Mouse (Mus musculus) ES-E14 (cell line): Measurements from ENCODE around the gene Bnc2. TPM values are rescaled to one million over a fixed set of nuclear protein-coding genes. Genes with fewer than 3 reads are reported as not detected.
A peak's percentile ranks its signal among the peaks of the same experiment; 100 is the strongest.

Experiments used
- DNase-seq: peaks from one replicate; pipeline ENCODE4 v3.0.0-alpha.2; 2013; ENCODE audit warnings: low read depth, low spot score
- H3K27ac ChIP-seq: 2 replicates; pipeline ENCODE4 v1.5.1; 2012; ENCODE audit warnings: low read depth, mild to moderate bottlenecking, low read length, moderate library complexity, mixed read lengths; ENCODE audit not compliant: poor library complexity, insufficient read depth, severe bottlenecking
- H3K36me3 ChIP-seq: 2 replicates; pipeline ENCODE4 v1.6.1; 2012; ENCODE audit warnings: mild to moderate bottlenecking, low read length, moderate library complexity, mixed read lengths; ENCODE audit not compliant: control insufficient read depth, poor library complexity, insufficient read depth, severe bottlenecking
- H3K4me1 ChIP-seq, 2 experiments: fragments of 150-350 bp in 1 of 2; sonication (generic) in 1 of 2; 2 replicates each; pipeline ENCODE4 v1.6.1; 2012; ENCODE audit warnings: low read length in 2 of 2, mild to moderate bottlenecking in 1 of 2, mixed read lengths in 1 of 2; ENCODE audit not compliant: control insufficient read depth in 2 of 2, insufficient read depth in 2 of 2, poor library complexity in 1 of 2
- H3K4me3 ChIP-seq, 2 experiments: fragments of 150-350 bp in 1 of 2; sonication (generic) in 1 of 2; 2 replicates each; pipeline ENCODE4 v1.5.1; 2012; ENCODE audit warnings: low read length in 2 of 2, low read depth in 1 of 2, mild to moderate bottlenecking in 1 of 2, mixed read lengths in 1 of 2; ENCODE audit not compliant: insufficient read depth in 1 of 2, poor library complexity in 1 of 2, severe bottlenecking in 1 of 2
- H3K9ac ChIP-seq: 2 replicates; pipeline ENCODE4 v1.6.1; 2012; ENCODE audit warnings: low read depth, mild to moderate bottlenecking, low read length, mixed read lengths; ENCODE audit not compliant: poor library complexity, insufficient read depth, severe bottlenecking
- H3K9me3 ChIP-seq: fragments of 150-350 bp; sonication (generic); 2 replicates; pipeline ENCODE4 v1.6.1; 2012; ENCODE audit warnings: low read depth, mild to moderate bottlenecking, low read length; ENCODE audit not compliant: control insufficient read depth, insufficient read depth
- CHD2 ChIP-seq: IDR thresholded peaks from 2 replicates; pipeline ENCODE4 v1.6.1; 2014; ENCODE audit warnings: mild to moderate bottlenecking, low read depth, low read length, inconsistent platforms
- HCFC1 ChIP-seq: IDR thresholded peaks from 2 replicates; pipeline ENCODE4 v1.6.1; 2012; ENCODE audit warnings: low read length, inconsistent platforms, borderline replicate concordance; ENCODE audit not compliant: insufficient read depth
- MAFK ChIP-seq: IDR thresholded peaks from 2 replicates; pipeline ENCODE4 v1.6.1; 2014; ENCODE audit warnings: mild to moderate bottlenecking, low read depth, low read length, inconsistent platforms; ENCODE audit not compliant: insufficient read depth
- ZC3H11A ChIP-seq: IDR thresholded peaks from 2 replicates; pipeline ENCODE4 v1.6.1; 2012; ENCODE audit warnings: low read depth, mild to moderate bottlenecking, inconsistent platforms, low read length, borderline replicate concordance
- ZNF384 ChIP-seq: IDR thresholded peaks from 2 replicates; pipeline ENCODE4 v1.6.1; 2012; ENCODE audit warnings: low read depth, low read length, inconsistent platforms
- in situ Hi-C, 2 experiments: fragments of 600-800 bp; cut with MboI; formaldehyde crosslinking; loops; one replicate each; pipeline ENCODE4 v1.15.1; 2025; ENCODE audit warnings: low sequenced_read_pairs in 2 of 2, inconsistent platforms in 1 of 2; ENCODE audit not compliant: unreplicated experiment in 2 of 2
- total RNA-seq: library from RNA; depleted of rRNA; stranded (reverse); fragments of 300-350 nt; gene quantifications from 2 replicates; pipeline ENCODE4 v1.2.3, GENCODE M21; 2012

Bnc2 gene
- total RNA-seq, 1 experiment = 15.1 TPM

DNA sequence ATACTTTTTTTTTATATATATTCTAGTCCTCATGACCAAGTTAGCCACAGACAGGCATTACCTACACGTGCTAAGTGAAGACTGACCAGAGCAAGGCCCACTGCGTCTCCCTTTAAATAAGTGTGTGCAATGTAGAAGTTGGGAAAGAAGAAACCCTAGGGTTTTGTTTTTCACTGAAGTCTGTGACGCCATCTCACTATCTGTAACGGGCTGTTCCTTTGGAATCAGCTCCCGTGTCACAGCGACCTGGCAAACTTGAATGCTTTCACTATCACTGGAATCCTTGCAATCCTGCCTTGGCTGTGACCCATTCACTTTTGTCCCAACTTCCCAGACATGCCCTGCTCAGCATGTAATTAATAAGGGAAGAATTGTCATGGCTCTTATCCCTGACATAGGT lies 134.5 kb downstream of the Bnc2 start:
- DNase-seq = no peak
- H3K9ac ChIP-seq = no peak overlapping the region
- TF ChIP-seq ZNF384 (no peak), ZC3H11A (no peak), MAFK (no peak), CHD2 (no peak)
- no peak overlapping the region for H3K27ac ChIP-seq
- H3K36me3 ChIP-seq = no peaks in the 10 kb centered on the region
- in situ Hi-C loops = no loop called here
- H3K4me1 ChIP-seq = no peaks in the 10 kb centered on the region; a peak in 1 of 4 replicates
- no peak overlapping the region for H3K4me3 ChIP-seq
- H3K9me3 ChIP-seq = no peaks in the 10 kb centered on the region

- DNase-seq = no peak
- in situ Hi-C loops = no loop called here
- Histone ChIP-seq H3K9ac (no peak overlapping the region), H3K36me3 (no peaks in the 10 kb centered on the region), H3K4me3 (no peak overlapping the region), H3K27ac (no peak overlapping the region), H3K4me1 (no peaks in the 10 kb centered on the region), H3K9me3 (no peaks in the 10 kb centered on the region)
- TF ChIP-seq HCFC1 (no peak), CHD2 (no peak), MAFK (no peak), ZC3H11A (no peak), ZNF384 (no peak)
Measured at GRCm38 (mm10) chr4:84539396-84539795, 135.7 kb downstream of the Bnc2 start.

DNA sequence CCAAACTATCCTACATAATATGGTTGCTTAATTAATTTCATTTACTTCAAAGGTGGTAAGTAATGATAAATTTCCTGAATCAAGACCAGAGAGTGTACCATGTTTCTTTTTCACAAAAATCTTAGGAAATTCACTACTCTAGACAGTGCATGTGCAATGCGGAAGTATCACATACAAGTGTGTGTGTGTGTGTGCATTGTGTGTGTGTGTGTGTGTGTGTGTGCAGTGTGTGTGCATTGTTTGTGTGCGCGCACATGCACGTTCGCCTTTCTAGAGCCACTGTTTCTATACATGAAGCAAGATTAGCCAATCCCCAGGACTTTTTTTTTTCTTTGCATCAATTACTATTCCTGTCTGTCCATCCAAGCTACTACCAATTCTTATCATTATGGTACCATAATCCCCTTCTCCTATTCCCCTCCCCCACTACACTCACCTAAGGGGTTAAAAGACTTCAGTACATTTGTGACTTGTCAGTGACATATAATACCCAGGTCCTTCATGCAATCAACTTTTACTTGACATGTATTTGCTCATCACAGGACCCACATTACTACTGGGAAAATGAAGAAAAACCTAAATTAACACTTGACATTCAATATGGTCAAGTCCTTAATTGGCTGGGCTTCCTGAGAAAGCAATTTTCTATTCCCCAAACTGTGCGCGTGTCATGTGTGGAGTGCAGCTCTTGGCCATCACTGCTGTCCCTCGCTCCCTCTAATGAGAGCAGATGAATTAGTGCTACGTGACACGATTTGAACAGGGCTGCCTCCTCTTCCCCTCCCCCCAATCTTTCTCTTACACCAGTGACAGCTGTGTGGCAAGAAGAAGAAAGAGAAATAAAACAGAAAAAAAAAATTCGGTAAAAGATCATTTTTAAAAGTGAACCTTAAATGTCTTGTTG lies 145.9 kb downstream of the Bnc2 start:
- Histone ChIP-seq H3K4me1 (peaks cover 14 to 18% of the 10 kb centered on the region in 2 experiments), H3K27ac (no peak overlapping the region), H3K36me3 (no peaks in the 10 kb centered on the region), H3K9ac (no peak overlapping the region), H3K4me3 (no peak overlapping the region), H3K9me3 (no peaks in the 10 kb centered on the region)
- in situ Hi-C loops = no loop called here
- no peak for DNase-seq
- TF ChIP-seq CHD2 (no peak), ZNF384 (no peak), ZC3H11A (no peak), MAFK (no peak), HCFC1 (no peak)

GRCm38 (mm10) chr4:84528358-84528757 lies 146.7 kb downstream of the Bnc2 start:
- peak; percentile 65 for DNase-seq
- H3K9ac ChIP-seq = no peak overlapping the region

More at GRCm38 (mm10) chr4:84528358-84528757, 146.7 kb downstream of the Bnc2 start:
- H3K4me1 ChIP-seq = peaks cover 20% of the 10 kb centered on the region in 2 experiments
- TF ChIP-seq CHD2 (0 out of 2 replicates have a peak, but pooled peaks have one; percentile 24), MAFK (peak; percentile 26; the same call in 1 of the 2 replicates), ZNF384 (no peak)
- no peak overlapping the region for H3K27ac ChIP-seq
- no peaks in the 10 kb centered on the region for H3K9me3 ChIP-seq
- H3K4me3 ChIP-seq = no peak overlapping the region
- no peaks in the 10 kb centered on the region for H3K36me3 ChIP-seq
- in situ Hi-C loops = no loop called here
